Mouse (Mus musculus) MEL (cell line): ENCODE data around the gene Ddx4. TPM values are rescaled to one million over a fixed set of nuclear protein-coding genes. Genes with fewer than 3 reads are reported as not detected.

ENCODE experiments used
- DNase-seq: peaks from one replicate; pipeline ENCODE4 v3.0.0; 2011; ENCODE audit warnings: low read depth, low spot score
- H3K27ac ChIP-seq: 2 replicates; pipeline ENCODE4 v1.5.1; 2012; ENCODE audit warnings: low read depth, mild to moderate bottlenecking, control low read depth, low read length, moderate library complexity; ENCODE audit not compliant: control insufficient read depth
- H3K27me3 ChIP-seq, 2 experiments: fragments of 150-350 bp in 1 of 2; sonication (generic) in 1 of 2; 2 replicates each; pipeline ENCODE4 v1.6.1; 2012; ENCODE audit warnings: low read length in 2 of 2, mild to moderate bottlenecking in 2 of 2, improper control_type of control experiment in 1 of 2, moderate library complexity in 1 of 2; ENCODE audit not compliant: insufficient read depth in 2 of 2, control insufficient read depth in 1 of 2
- H3K36me3 ChIP-seq, 2 experiments: 2 replicates each; pipeline ENCODE4 v1.6.1; 2012 to 2014; ENCODE audit warnings: low read length in 2 of 2, improper control_type of control experiment in 1 of 2, inconsistent platforms in 1 of 2, mild to moderate bottlenecking in 1 of 2; ENCODE audit not compliant: insufficient read depth in 2 of 2, control insufficient read depth in 1 of 2
- H3K4me1 ChIP-seq, 2 experiments: fragments of 150-350 bp in 1 of 2; sonication (generic) in 1 of 2; 2 replicates each; pipeline ENCODE4 v1.6.1; 2012; ENCODE audit warnings: low read length in 2 of 2, improper control_type of control experiment in 1 of 2, mild to moderate bottlenecking in 1 of 2; ENCODE audit not compliant: insufficient read depth in 2 of 2, control insufficient read depth in 1 of 2
- H3K4me3 ChIP-seq, 2 experiments: fragments of 150-350 bp in 1 of 2; sonication (generic) in 1 of 2; 2 replicates each; pipeline ENCODE4 v1.5.1; 2012; ENCODE audit warnings: low read depth in 2 of 2, low read length in 2 of 2, mild to moderate bottlenecking in 2 of 2, moderate library complexity in 2 of 2, control low read depth in 1 of 2, improper control_type of control experiment in 1 of 2; ENCODE audit not compliant: control insufficient read depth in 1 of 2, insufficient read depth in 1 of 2
- H3K79me2 ChIP-seq: 2 replicates; pipeline ENCODE4 v1.6.1; 2012; ENCODE audit warnings: mild to moderate bottlenecking, low read length, moderate library complexity; ENCODE audit not compliant: control insufficient read depth, poor library complexity, insufficient read depth
- H3K9ac ChIP-seq: 2 replicates; pipeline ENCODE4 v1.6.1; 2012; ENCODE audit warnings: low read depth, mild to moderate bottlenecking, control low read depth, low read length, moderate library complexity; ENCODE audit not compliant: control insufficient read depth, poor library complexity, severe bottlenecking
- H3K9me3 ChIP-seq: fragments of 150-350 bp; sonication (generic); replicated peaks from 2 replicates; pipeline ENCODE4 v1.6.1; 2012; ENCODE audit warnings: mild to moderate bottlenecking, low read length, improper control_type of control experiment, moderate library complexity; ENCODE audit not compliant: insufficient read depth
- BHLHE40 ChIP-seq: IDR thresholded peaks from 2 replicates; pipeline ENCODE4 v1.6.1; 2012; ENCODE audit warnings: low read depth, mild to moderate bottlenecking, inconsistent platforms, low read length, improper control_type of control experiment, borderline replicate concordance
- CHD1 ChIP-seq: IDR thresholded peaks from 2 replicates; pipeline ENCODE4 v1.6.1; 2012; ENCODE audit warnings: low read depth, mild to moderate bottlenecking, inconsistent platforms, low read length, improper control_type of control experiment
- CHD2 ChIP-seq: IDR thresholded peaks from 2 replicates; pipeline ENCODE4 v1.6.1; 2011; ENCODE audit warnings: low read length, improper control_type of control experiment
- CTCF ChIP-seq, 3 experiments: IDR thresholded peaks in 2 of 3; conservative IDR thresholded peaks in 1 of 3; 2 replicates each; pipeline ENCODE4 v1.5.1; 2011 to 2012; ENCODE audit warnings: low read length in 3 of 3, low read depth in 2 of 3, mild to moderate bottlenecking in 2 of 3, improper control_type of control experiment in 1 of 3, inconsistent platforms in 1 of 3, mixed read lengths in 1 of 3, moderate library complexity in 1 of 3; ENCODE audit not compliant: control insufficient read depth in 1 of 3, insufficient read depth in 1 of 3, poor library complexity in 1 of 3, severe bottlenecking in 1 of 3
- E2F4 ChIP-seq: IDR thresholded peaks from 2 replicates; pipeline ENCODE4 v1.6.1; 2011; ENCODE audit warnings: low read depth, low read length, improper control_type of control experiment, borderline replicate concordance
- ELF1 ChIP-seq: IDR thresholded peaks from 2 replicates; pipeline ENCODE4 v1.6.1; 2014; ENCODE audit warnings: low read depth, mild to moderate bottlenecking, inconsistent platforms, low read length, improper control_type of control experiment, moderate library complexity
- EP300 ChIP-seq, 2 experiments: IDR thresholded peaks; 2 replicates each; pipeline ENCODE4 v1.6.1; 2011; ENCODE audit warnings: improper control_type of control experiment in 2 of 2, low read length in 2 of 2, low read depth in 1 of 2, mild to moderate bottlenecking in 1 of 2
- ETS1 ChIP-seq: IDR thresholded peaks from 2 replicates; pipeline ENCODE4 v1.6.1; 2012; ENCODE audit warnings: low read depth, mild to moderate bottlenecking, inconsistent platforms, low read length, improper control_type of control experiment, moderate library complexity
- GABPA ChIP-seq: IDR thresholded peaks from 2 replicates; pipeline ENCODE4 v1.6.1; 2012; ENCODE audit warnings: low read depth, mild to moderate bottlenecking, inconsistent platforms, low read length, improper control_type of control experiment, moderate library complexity
- GATA1 ChIP-seq: IDR thresholded peaks from 2 replicates; pipeline ENCODE4 v1.6.1; 2011; ENCODE audit warnings: low read depth, low read length, improper control_type of control experiment
- HCFC1 ChIP-seq: IDR thresholded peaks from 2 replicates; pipeline ENCODE4 v1.6.1; 2012; ENCODE audit warnings: low read depth, mild to moderate bottlenecking, inconsistent platforms, low read length, improper control_type of control experiment, moderate library complexity
- JUND ChIP-seq: IDR thresholded peaks from 2 replicates; pipeline ENCODE4 v1.6.1; 2011; ENCODE audit warnings: low read depth, mild to moderate bottlenecking, improper control_type of control experiment, low read length
- KAT2A ChIP-seq: conservative IDR thresholded peaks from 2 replicates; pipeline ENCODE4 v1.6.1; 2012; ENCODE audit warnings: low read depth, low read length, improper control_type of control experiment, inconsistent platforms
- MAFK ChIP-seq: IDR thresholded peaks from 2 replicates; pipeline ENCODE4 v1.6.1; 2011; ENCODE audit warnings: low read depth, mild to moderate bottlenecking, low read length, improper control_type of control experiment, borderline replicate concordance
- MAX ChIP-seq: IDR thresholded peaks from 2 replicates; pipeline ENCODE4 v1.6.1; 2011; ENCODE audit warnings: low read length, improper control_type of control experiment
- MAZ ChIP-seq: IDR thresholded peaks from 2 replicates; pipeline ENCODE4 v1.6.1; 2012; ENCODE audit warnings: low read depth, mild to moderate bottlenecking, inconsistent platforms, low read length, improper control_type of control experiment
- MEF2A ChIP-seq: IDR thresholded peaks from 2 replicates; pipeline ENCODE4 v1.6.1; 2014; ENCODE audit warnings: low read depth, mild to moderate bottlenecking, inconsistent platforms, low read length, improper control_type of control experiment; ENCODE audit not compliant: poor library complexity, insufficient replicate concordance, severe bottlenecking; ENCODE audit errors: extremely low read depth
- MXI1 ChIP-seq: IDR thresholded peaks from 2 replicates; pipeline ENCODE4 v1.6.1; 2011; ENCODE audit warnings: mild to moderate bottlenecking, low read depth, low read length, improper control_type of control experiment
- MYB ChIP-seq: IDR thresholded peaks from 2 replicates; pipeline ENCODE4 v1.6.1; 2011; ENCODE audit warnings: mild to moderate bottlenecking, low read depth, low read length, improper control_type of control experiment
- MYC ChIP-seq: IDR thresholded peaks from 2 replicates; pipeline ENCODE4 v1.6.1; 2011; ENCODE audit warnings: low read depth, mild to moderate bottlenecking, low read length, improper control_type of control experiment, moderate library complexity
- NELFE ChIP-seq: IDR thresholded peaks from 2 replicates; pipeline ENCODE4 v1.6.1; 2011; ENCODE audit warnings: low read depth, low read length, improper control_type of control experiment
- NRF1 ChIP-seq: IDR thresholded peaks from 2 replicates; pipeline ENCODE4 v1.6.1; 2014; ENCODE audit warnings: low read depth, mild to moderate bottlenecking, inconsistent platforms, low read length, improper control_type of control experiment, moderate library complexity; ENCODE audit not compliant: poor library complexity, insufficient read depth, severe bottlenecking
- POLR2A ChIP-seq, 2 experiments: IDR thresholded peaks; 2 replicates each; pipeline ENCODE4 v1.6.1; 2011 to 2012; ENCODE audit warnings: low read length in 2 of 2, mild to moderate bottlenecking in 2 of 2, control low read depth in 1 of 2, improper control_type of control experiment in 1 of 2, low read depth in 1 of 2, moderate library complexity in 1 of 2; ENCODE audit not compliant: control insufficient read depth in 1 of 2, insufficient read depth in 1 of 2, poor library complexity in 1 of 2
- POLR2AphosphoS5 ChIP-seq: IDR thresholded peaks from 2 replicates; pipeline ENCODE4 v1.6.1; 2012; ENCODE audit warnings: low read depth, borderline replicate concordance, mild to moderate bottlenecking, inconsistent platforms, low read length, moderate library complexity, mixed read lengths
- RCOR1 ChIP-seq: IDR thresholded peaks from 2 replicates; pipeline ENCODE4 v1.6.1; 2012; ENCODE audit warnings: low read depth, mild to moderate bottlenecking, inconsistent platforms, low read length, improper control_type of control experiment
- SIN3A ChIP-seq: IDR thresholded peaks from 2 replicates; pipeline ENCODE4 v1.6.1; 2012; ENCODE audit warnings: low read length, improper control_type of control experiment, inconsistent platforms
- TAL1 ChIP-seq: IDR thresholded peaks from 2 replicates; pipeline ENCODE4 v1.6.1; 2012; ENCODE audit warnings: mild to moderate bottlenecking, inconsistent platforms, low read length, moderate library complexity, mixed read lengths
- TBP ChIP-seq: IDR thresholded peaks from 2 replicates; pipeline ENCODE4 v1.8.0; 2011; ENCODE audit warnings: low read depth, low read length, improper control_type of control experiment
- TCF12 ChIP-seq: IDR thresholded peaks from 2 replicates; pipeline ENCODE4 v1.6.1; 2014; ENCODE audit warnings: low read depth, mild to moderate bottlenecking, inconsistent platforms, low read length, improper control_type of control experiment, moderate library complexity
- UBTF ChIP-seq: IDR thresholded peaks from 2 replicates; pipeline ENCODE4 v1.6.1; 2012; ENCODE audit warnings: low read depth, mild to moderate bottlenecking, inconsistent platforms, low read length, improper control_type of control experiment, moderate library complexity, borderline replicate concordance; ENCODE audit not compliant: insufficient read depth
- USF1 ChIP-seq: IDR thresholded peaks from 2 replicates; pipeline ENCODE4 v1.6.1; 2014; ENCODE audit warnings: low read depth, mild to moderate bottlenecking, inconsistent platforms, low read length, improper control_type of control experiment, moderate library complexity
- USF2 ChIP-seq, 2 experiments: IDR thresholded peaks; 2 replicates each; pipeline ENCODE4 v1.6.1; 2011 to 2012; ENCODE audit warnings: improper control_type of control experiment in 2 of 2, low read length in 2 of 2, borderline replicate concordance in 1 of 2, inconsistent platforms in 1 of 2, low read depth in 1 of 2, mild to moderate bottlenecking in 1 of 2; ENCODE audit not compliant: insufficient read depth in 1 of 2
- ZC3H11A ChIP-seq: IDR thresholded peaks from 2 replicates; pipeline ENCODE4 v1.6.1; 2012; ENCODE audit warnings: low read depth, mild to moderate bottlenecking, inconsistent platforms, low read length, improper control_type of control experiment
- ZKSCAN1 ChIP-seq: IDR thresholded peaks from 2 replicates; pipeline ENCODE4 v1.6.1; 2012; ENCODE audit warnings: low read depth, mild to moderate bottlenecking, inconsistent platforms, low read length, improper control_type of control experiment, moderate library complexity
- ZMIZ1 ChIP-seq: IDR thresholded peaks from 2 replicates; pipeline ENCODE4 v1.6.1; 2012; ENCODE audit warnings: low read depth, mild to moderate bottlenecking, inconsistent platforms, low read length, improper control_type of control experiment, moderate library complexity
- ZNF384 ChIP-seq: IDR thresholded peaks from 2 replicates; pipeline ENCODE4 v1.6.1; 2012; ENCODE audit warnings: low read depth, mild to moderate bottlenecking, inconsistent platforms, low read length, improper control_type of control experiment
- polyA plus RNA-seq, 2 experiments: library from polyadenylated mRNA; stranded (reverse) in 1 of 2; unstranded in 1 of 2; fragments of >175 nt in 1 of 2; fragments of >200 nt in 1 of 2; gene quantifications; 2 replicates each; pipeline versions ENCODE4 v1.2.1 to v1.2.4; 2012; ENCODE audit warnings: low replicate concordance in 2 of 2, low read depth in 1 of 2; ENCODE audit not compliant: insufficient read length in 2 of 2, insufficient read depth in 1 of 2, missing spikeins in 1 of 2
- total RNA-seq: library from RNA; depleted of rRNA; stranded (reverse); fragments of 300-350 nt; gene quantifications from 2 replicates; pipeline ENCODE4 v1.2.3, GENCODE M21; 2012

The Ddx4 gene
- total and polyA plus RNA-seq, 3 experiments, result 0.31 to 1.3 TPM; not detected in 1

GRCm38 (mm10) chr13:112645529-112646186, 6.6 kb downstream of the Ddx4 start:
- H3K4me3 ChIP-seq, result no peak overlapping the region
- peak overlapping the region; percentile 88 for H3K27ac ChIP-seq
- TF ChIP-seq ELF1, result no peak
- no peak for TF ChIP-seq NRF1
- TF ChIP-seq SIN3A, result peak; percentile 47; the same call in 1 of the 2 replicates
- peak; percentile 95 for TF ChIP-seq TCF12
- no peak for TF ChIP-seq USF2 (IDR thresholded peaks at IDR 0.05; ENCODE audit: borderline replicate concordance in 1 of 2, insufficient read depth in 1 of 2, low read depth in 1 of 2, low read length in 2 of 2)
- TF ChIP-seq MXI1, result peak; percentile 24; the same call in 1 of the 2 replicates
- no peak for TF ChIP-seq ZC3H11A
- no peak for TF ChIP-seq ZKSCAN1
- TF ChIP-seq MAX, result peak; percentile 24; the same call in 1 of the 2 replicates
- no peak for TF ChIP-seq MEF2A
- no peak for TF ChIP-seq UBTF
- TF ChIP-seq NELFE, result no peak
- peak; percentile 73 for TF ChIP-seq ETS1
- TF ChIP-seq GABPA, result no peak
- no peak for TF ChIP-seq CHD1
- peak; percentile 87 for TF ChIP-seq MYB
- peak; percentile 93 to 95 for TF ChIP-seq EP300 (IDR thresholded peaks at IDR 0.05; ENCODE audit: low read depth in 1 of 2, low read length in 2 of 2)
- no peak for TF ChIP-seq JUND
- no peak for TF ChIP-seq CHD2
- no peak for TF ChIP-seq MAZ
- TF ChIP-seq CTCF (IDR thresholded peaks at IDR 0.05 in 2 of 3, conservative IDR thresholded peaks at IDR 0.05 in 1 of 3; ENCODE audit: control insufficient read depth in 1 of 3, insufficient read depth in 1 of 3, low read depth in 2 of 3, low read length in 3 of 3, poor library complexity in 1 of 3, severe bottlenecking in 1 of 3), result no peak
- TF ChIP-seq BHLHE40, result peak; percentile 83
- no peak for TF ChIP-seq HCFC1
- TF ChIP-seq ZMIZ1, result no peak
- TF ChIP-seq MYC, result peak; percentile 62; the same call in 1 of the 2 replicates
- no peak for TF ChIP-seq POLR2AphosphoS5
- no peak for TF ChIP-seq POLR2A (IDR thresholded peaks at IDR 0.05; ENCODE audit: control insufficient read depth in 1 of 2, insufficient read depth in 1 of 2, low read depth in 1 of 2, low read length in 2 of 2, poor library complexity in 1 of 2)
- no peak for TF ChIP-seq USF1
- no peak for TF ChIP-seq KAT2A
- peak; percentile 61; the same call in 1 of the 2 replicates for TF ChIP-seq TBP
- TF ChIP-seq E2F4, result no peak
- no peak for TF ChIP-seq MAFK
- TF ChIP-seq GATA1, result peak; percentile 91
- TF ChIP-seq TAL1, result peak; percentile 65
- TF ChIP-seq ZNF384, result no peak
- TF ChIP-seq RCOR1, result no peak

More at GRCm38 (mm10) chr13:112645529-112646186, 6.6 kb downstream of the Ddx4 start:
- no peaks in the 10 kb centered on the region for H3K27me3 ChIP-seq
- no peak overlapping the region; the same call in 1 of the 2 replicates for H3K9ac ChIP-seq
- no peaks in the 10 kb centered on the region for H3K79me2 ChIP-seq
- no peaks in the 10 kb centered on the region for H3K9me3 ChIP-seq
- H3K4me1 ChIP-seq, result peaks cover 24 to 53% of the 10 kb centered on the region in 2 experiments
- peak; percentile 66 for DNase-seq
- peaks cover 0 to 50% of the 10 kb centered on the region in 2 experiments; a peak in 2 of 4 replicates for H3K36me3 ChIP-seq
